ENCODE assay signal across 26 mouse cellular contexts in the genomic region with DNA sequence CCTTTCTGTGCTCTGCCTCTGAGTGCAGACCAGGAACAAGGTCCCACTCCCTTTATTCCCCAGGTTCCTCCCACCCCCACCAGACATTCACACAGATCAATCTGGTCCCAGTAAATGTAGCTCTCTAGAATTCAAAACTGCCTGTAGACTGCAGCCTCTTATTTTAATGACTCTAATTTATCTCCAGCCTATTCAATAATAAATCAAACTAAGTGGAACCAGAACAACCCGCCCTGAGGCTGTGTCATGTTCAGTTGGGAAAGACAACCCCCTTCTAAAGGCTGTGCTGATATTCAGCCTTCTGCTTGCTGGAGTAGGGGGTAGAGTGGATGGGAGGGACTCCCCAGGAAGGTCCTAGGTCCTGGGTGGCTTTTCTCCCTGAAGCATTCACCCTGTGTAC.
DNase-seq lines count a peak whose midpoint lies in the region; ATAC-seq lines count a peak whose summit lies in the region.
"Had no signal": no experiment of that assay in that cellular context is flagged by ENCODE, and none has a peak within 500 bp of the region (broad histone marks: within the 10 kb centered on the region; RNA-seq: fewer than 3 reads in every experiment).

No protein-coding gene starts in this region.

- peak; percentile 10 to 51 for DNase-seq in adrenal gland, adult (ENCODE audit: inconsistent age in 2 of 2, low spot score in 1 of 2)
- DNase-seq in adrenal gland, postnatal 25 days: no peak
- DNase-seq in embryonic facial prominence, embryonic 11.5 days (ENCODE audit: low spot score): peak; percentile 13
- no peak for DNase-seq in embryonic facial prominence, embryonic 10.5 days (ENCODE audit: low spot score)
- no peak for DNase-seq in kidney, adult 9 months
- no peak for DNase-seq in neural tube, embryonic 10.5 days (ENCODE audit: extremely low spot score, low spot score)
- DNase-seq: cerebellum, adult 8-10 months; cerebellum, postnatal 36 days; gastrocnemius, adult 2 months; heart, postnatal 4 days; kidney, adult 8-10 months; liver, postnatal 0 days; right cerebral cortex, postnatal 4 days; thymus, postnatal 14 days had no signal

- H3K36me3 ChIP-seq in embryonic facial prominence, embryonic 11.5 days (replicated peaks; ENCODE audit: control insufficient read depth, insufficient read depth, low read depth, low read length): no peaks in the 10 kb centered on the region
- H3K36me3 ChIP-seq in embryonic facial prominence, embryonic 10.5 days (replicated peaks): no peaks in the 10 kb centered on the region
- no peaks in the 10 kb centered on the region for H3K36me3 ChIP-seq in kidney, embryonic 15.5 days
- no peaks in the 10 kb centered on the region for H3K36me3 ChIP-seq in neural tube, embryonic 12.5 days
- H3K36me3 ChIP-seq: embryonic facial prominence, embryonic 13.5 days; forebrain, embryonic 12.5 days; midbrain, embryonic 10.5 days had no signal

- no peak overlapping the region for H3K4me3 ChIP-seq in embryonic facial prominence, embryonic 11.5 days (ENCODE audit: low read depth, low read length)
- H3K4me3 ChIP-seq in embryonic facial prominence, embryonic 10.5 days: no peak overlapping the region
- H3K4me3 ChIP-seq in kidney, embryonic 15.5 days (replicated peaks): no peak overlapping the region
- H3K4me3 ChIP-seq in neural tube, embryonic 12.5 days: no peak overlapping the region
- H3K4me3 ChIP-seq: embryonic facial prominence, embryonic 13.5 days; erythroblast, embryonic 14.5 days; forebrain, embryonic 12.5 days; gastrocnemius, adult 2 months; layer of hippocampus, adult 2 months; midbrain, embryonic 10.5 days had no signal

- no peaks in the 10 kb centered on the region for H3K9me3 ChIP-seq in embryonic facial prominence, embryonic 11.5 days (replicated peaks; ENCODE audit: control insufficient read depth, low read length)
- H3K9me3 ChIP-seq in embryonic facial prominence, embryonic 10.5 days: no peaks in the 10 kb centered on the region
- no peaks in the 10 kb centered on the region for H3K9me3 ChIP-seq in kidney, embryonic 15.5 days (replicated peaks)
- H3K9me3 ChIP-seq in neural tube, embryonic 12.5 days: no peaks in the 10 kb centered on the region
- H3K9me3 ChIP-seq: embryonic facial prominence, embryonic 13.5 days; forebrain, embryonic 12.5 days; midbrain, embryonic 10.5 days had no signal

- H3K27me3 ChIP-seq in embryonic facial prominence, embryonic 11.5 days (ENCODE audit: control insufficient read depth, insufficient read depth, low read length): no peaks in the 10 kb centered on the region
- no peaks in the 10 kb centered on the region for H3K27me3 ChIP-seq in embryonic facial prominence, embryonic 10.5 days (replicated peaks; ENCODE audit: low read depth, poor library complexity, severe bottlenecking)
- no peaks in the 10 kb centered on the region for H3K27me3 ChIP-seq in kidney, embryonic 15.5 days
- H3K27me3 ChIP-seq in neural tube, embryonic 12.5 days (replicated peaks): no peaks in the 10 kb centered on the region
- H3K27me3 ChIP-seq: embryonic facial prominence, embryonic 13.5 days; forebrain, embryonic 12.5 days had no signal

- ATAC-seq in embryonic facial prominence, embryonic 11.5 days (replicated peaks; ENCODE audit: insufficient number of reproducible peaks, low FRiP score, low TSS enrichment, low read depth): peak; percentile 44; the same call in 1 of the 2 replicates
- peak; percentile 85 for ATAC-seq in kidney, embryonic 15.5 days (replicated peaks; ENCODE audit: low FRiP score)
- peak; percentile 58; the same call in 1 of the 2 replicates for ATAC-seq in neural tube, embryonic 12.5 days (ENCODE audit: low FRiP score, low read depth)
- ATAC-seq: activated CD4-positive, CD25-positive, alpha-beta regulatory T cell, adult 4 months; inflammation-experienced regulatory T-cells, adult 6 months; liver, postnatal 0 days; lung, postnatal 0 days had no signal

- H3K27ac ChIP-seq in embryonic facial prominence, embryonic 11.5 days (replicated peaks; ENCODE audit: low read depth, low read length): no peak overlapping the region
- H3K27ac ChIP-seq in embryonic facial prominence, embryonic 10.5 days (replicated peaks): no peak overlapping the region
- no peak overlapping the region for H3K27ac ChIP-seq in kidney, embryonic 15.5 days
- no peak overlapping the region for H3K27ac ChIP-seq in neural tube, embryonic 12.5 days
- H3K27ac ChIP-seq: embryonic facial prominence, embryonic 13.5 days; forebrain, embryonic 12.5 days; gastrocnemius, adult 2 months; layer of hippocampus, adult 2 months; macrophage; midbrain, embryonic 10.5 days had no signal

- no peak overlapping the region for H3K4me2 ChIP-seq in embryonic facial prominence, embryonic 11.5 days (ENCODE audit: low read depth, low read length)
- no peak overlapping the region for H3K4me2 ChIP-seq in kidney, embryonic 15.5 days
- no peak overlapping the region for H3K4me2 ChIP-seq in neural tube, embryonic 12.5 days (replicated peaks)
- H3K4me2 ChIP-seq: embryonic facial prominence, embryonic 13.5 days; forebrain, embryonic 12.5 days; liver, embryonic 11.5 days had no signal

- no peak overlapping the region for H3K9ac ChIP-seq in embryonic facial prominence, embryonic 11.5 days (replicated peaks; ENCODE audit: low read length)
- no peak overlapping the region for H3K9ac ChIP-seq in kidney, embryonic 15.5 days
- no peak overlapping the region for H3K9ac ChIP-seq in neural tube, embryonic 12.5 days
- H3K9ac ChIP-seq: embryonic facial prominence, embryonic 13.5 days; forebrain, embryonic 12.5 days; liver, postnatal 0 days had no signal

- WGBS in embryonic facial prominence, embryonic 11.5 days: 61% methylated on average over 1 of the region's 1 CpGs
- WGBS in embryonic facial prominence, embryonic 10.5 days: 79% methylated on average over 1 of the region's 1 CpGs
- WGBS in kidney, embryonic 15.5 days: 16% methylated on average over 1 of the region's 1 CpGs
- 56% methylated on average over 1 of the region's 1 CpGs for WGBS in neural tube, embryonic 12.5 days

- no peaks in the 10 kb centered on the region for H3K4me1 ChIP-seq in embryonic facial prominence, embryonic 11.5 days (ENCODE audit: control insufficient read depth, insufficient read depth, low read length)
- peaks cover 12% of the 10 kb centered on the region; the same call in 1 of the 2 replicates for H3K4me1 ChIP-seq in embryonic facial prominence, embryonic 10.5 days
- no peaks in the 10 kb centered on the region for H3K4me1 ChIP-seq in kidney, embryonic 15.5 days
- no peaks in the 10 kb centered on the region for H3K4me1 ChIP-seq in neural tube, embryonic 12.5 days
- H3K4me1 ChIP-seq: embryonic facial prominence, embryonic 13.5 days; forebrain, embryonic 12.5 days; midbrain, embryonic 10.5 days had no signal

Comparison
In these comparisons a context has a peak if more than half of its experiments do, and no peak if none do; other contexts are left out.
1. DNase-seq: peak in adrenal gland, adult (2 of 2) and embryonic facial prominence, embryonic 11.5 days (single experiment); none in adrenal gland, postnatal 25 days (single experiment), embryonic facial prominence, embryonic 10.5 days (single experiment), kidney, adult 9 months (single experiment) and neural tube, embryonic 10.5 days (single experiment).
2. Peak in every context shown above with its lines, with median percentiles within 50 percentile points of each other: ATAC-seq.